Mouse (Mus musculus): ENCODE data around the gene Gramd2. TPM values are rescaled to one million over a fixed set of nuclear protein-coding genes. Genes with fewer than 3 reads are reported as not detected.

Gene Gramd2
- total RNA-seq (2021): 1 to 10 TPM; 4.9 to 7.3 TPM

DNA sequence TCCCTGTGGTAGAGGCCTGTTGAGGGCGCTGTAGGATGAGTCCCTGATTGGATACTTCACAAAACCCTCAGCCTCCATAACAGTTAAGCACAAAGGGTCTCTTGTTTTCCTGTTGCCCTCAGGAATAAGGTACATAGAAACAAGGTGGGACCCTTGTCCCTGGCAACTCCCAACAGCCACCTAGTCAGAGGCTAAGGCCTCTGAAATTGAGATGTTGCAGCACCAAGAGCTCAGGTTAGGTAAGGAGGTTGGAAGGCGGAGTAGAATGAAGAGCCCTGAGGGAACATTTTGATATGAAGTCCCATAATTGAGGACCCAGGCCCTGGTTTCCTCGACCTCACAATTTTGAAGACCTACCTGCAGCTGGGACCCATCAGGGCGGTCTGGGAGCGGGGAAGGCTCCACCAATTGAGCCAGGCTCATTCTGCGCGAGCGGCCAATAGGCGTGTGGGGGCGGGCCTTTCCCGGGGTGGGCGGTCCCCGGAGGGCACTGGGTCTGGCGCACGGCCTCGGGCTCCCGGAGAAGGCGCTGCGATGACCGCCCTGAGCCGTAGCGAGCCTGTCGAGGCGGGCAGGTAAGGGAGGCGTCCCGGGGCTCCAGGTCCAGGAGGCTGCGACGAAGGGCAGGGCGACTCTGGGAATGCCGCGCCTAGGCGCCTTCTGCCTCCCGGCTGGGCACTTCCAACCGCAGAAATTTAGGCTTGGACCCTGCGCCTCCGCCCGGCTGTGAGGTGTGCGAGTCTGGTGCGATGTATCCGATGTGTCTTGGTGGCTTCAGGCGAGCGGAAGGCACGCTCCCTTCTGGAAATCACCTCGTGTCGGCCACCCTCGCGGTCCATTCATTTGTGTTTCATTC, at the start of gene Gramd2:
TSS of gene Gramd2 (plus strand) at position 467 of the 856 bp plus-strand sequence.
- DNase-seq (ENCODE audit: extremely low spot score in 1 of 2, low spot score in 1 of 2): peak; percentile 55 to 69

DNA sequence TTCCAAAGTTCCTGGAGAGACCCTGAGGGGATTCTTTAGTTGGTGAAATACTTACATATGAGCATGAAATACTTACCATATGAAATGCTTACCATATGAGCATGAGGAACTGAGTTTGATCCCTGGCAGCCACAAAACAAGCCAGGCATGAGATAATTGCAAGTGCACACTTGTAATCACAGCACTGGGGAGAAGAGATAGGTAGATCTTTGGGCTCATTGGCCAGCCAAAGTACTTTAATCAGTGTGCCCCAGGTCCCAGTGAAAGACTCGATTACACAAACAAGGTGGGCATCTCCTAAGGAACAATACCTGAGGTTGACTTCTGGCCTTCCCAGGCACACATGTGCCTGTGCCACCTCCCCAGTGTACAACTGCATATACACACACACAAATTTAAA, 41.6 kb upstream of the Gramd2 start:
- no peak for DNase-seq (ENCODE audit: extremely low spot score in 1 of 2, low spot score in 1 of 2)

DNA sequence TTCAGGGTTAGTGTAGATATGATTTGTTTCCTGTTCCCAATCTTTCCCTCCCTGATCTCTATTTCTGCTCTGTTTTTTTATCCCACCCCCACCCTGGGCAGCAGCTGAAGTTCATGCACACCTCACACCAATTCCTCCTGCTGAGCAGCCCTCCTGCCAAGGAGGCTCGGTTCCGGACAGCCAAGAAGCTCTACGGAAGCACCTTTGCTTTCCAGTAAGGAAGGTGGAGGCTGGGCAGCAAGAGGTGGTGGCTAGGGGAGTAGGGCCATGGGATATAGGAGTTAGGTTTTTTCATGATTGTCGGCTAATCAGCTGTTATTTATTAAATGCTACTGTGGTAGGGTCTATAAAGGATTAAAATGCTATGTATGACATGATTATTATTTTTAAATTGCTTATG, 40.0 kb upstream of the Gramd2 start:
- DNase-seq (ENCODE audit: extremely low spot score in 1 of 2, low spot score in 1 of 2): no peak

DNA sequence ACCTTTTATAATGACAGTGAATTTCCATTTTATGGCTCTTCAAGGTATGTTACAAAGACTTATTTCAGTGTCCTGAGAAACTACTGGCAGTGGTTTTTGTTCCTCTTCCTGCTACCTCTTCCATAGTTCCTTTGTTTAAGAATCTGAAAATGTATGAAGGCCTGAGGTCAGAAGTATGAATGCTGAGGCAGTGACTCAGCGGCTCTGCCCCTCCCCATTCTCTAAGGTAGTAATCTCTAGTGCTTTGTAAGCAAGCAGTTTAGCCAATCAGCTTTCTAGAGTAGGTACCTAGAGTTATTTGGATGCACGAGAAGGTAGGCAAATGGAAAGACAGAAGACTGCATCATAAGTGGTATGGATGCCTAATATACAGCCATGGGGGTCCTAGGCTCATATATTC, 38.6 kb upstream of the Gramd2 start:
- DNase-seq (ENCODE audit: extremely low spot score in 1 of 2, low spot score in 1 of 2): no peak

DNA sequence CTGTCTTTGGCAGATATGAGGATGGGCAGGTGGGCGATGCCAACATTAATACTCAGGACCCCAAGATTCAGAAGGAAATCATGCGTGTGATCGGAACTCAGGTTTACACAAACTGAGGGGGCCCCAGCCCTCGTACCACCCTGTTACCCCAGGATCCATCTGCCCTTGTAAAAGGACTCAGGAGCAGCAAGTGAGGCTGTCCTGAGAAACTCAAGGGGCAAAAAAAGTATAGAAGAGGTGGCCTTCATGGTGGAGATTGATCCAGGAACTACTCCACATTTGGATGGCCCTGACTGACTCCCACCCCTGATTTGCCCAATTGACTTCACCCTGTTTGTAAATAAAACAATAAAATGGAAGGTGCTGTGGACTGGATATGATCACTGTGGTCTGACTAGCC, 30.0 kb upstream of the Gramd2 start:
- DNase-seq (ENCODE audit: extremely low spot score in 1 of 2, low spot score in 1 of 2): no peak

DNA sequence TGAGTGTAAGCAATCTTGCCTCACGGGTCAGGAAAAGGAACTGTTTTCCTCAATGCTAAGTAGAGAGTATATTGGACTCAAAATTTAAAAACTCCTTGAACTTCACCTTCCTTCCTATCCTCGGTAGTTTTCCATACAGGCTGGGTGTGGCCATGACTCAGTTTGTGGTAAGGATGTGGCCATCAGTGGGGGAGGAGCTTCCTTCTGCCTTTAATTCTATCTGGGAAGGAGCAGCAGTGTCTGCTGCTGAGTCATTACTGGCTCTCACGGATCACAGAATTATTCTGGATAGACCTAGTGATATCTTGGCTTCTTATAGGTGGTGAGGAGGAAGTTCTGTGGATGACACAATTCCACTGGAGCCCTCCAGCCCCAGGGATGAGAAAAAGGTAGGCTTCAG, 26.6 kb upstream of the Gramd2 start:
- no peak for DNase-seq (ENCODE audit: extremely low spot score in 1 of 2, low spot score in 1 of 2)

DNA sequence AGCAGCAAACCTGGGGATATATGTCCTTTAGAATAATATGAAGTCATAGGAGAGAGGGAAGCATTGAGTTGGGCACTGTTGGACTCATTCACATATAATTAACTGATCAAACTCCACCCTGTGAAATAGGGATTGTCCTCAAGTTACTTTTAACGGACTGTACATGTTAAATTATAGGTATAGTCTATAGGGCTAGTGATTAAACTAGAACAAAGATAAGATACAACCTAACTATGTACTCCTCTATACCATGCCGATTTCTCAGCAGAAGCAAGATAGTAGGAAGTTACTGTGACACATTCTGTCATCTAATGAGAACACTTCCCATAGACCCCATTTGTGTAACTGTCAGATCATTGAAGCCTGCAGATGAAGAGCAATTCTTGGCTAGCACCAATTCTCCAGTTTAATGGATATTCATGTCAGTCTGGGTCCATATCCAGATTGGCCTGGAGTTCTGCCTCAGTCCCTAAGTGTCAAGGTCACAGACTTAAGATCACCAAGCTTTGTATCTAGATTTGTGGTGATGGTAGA, 25.4 kb upstream of the Gramd2 start:
- no peak for DNase-seq (ENCODE audit: extremely low spot score in 1 of 2, low spot score in 1 of 2)

DNA sequence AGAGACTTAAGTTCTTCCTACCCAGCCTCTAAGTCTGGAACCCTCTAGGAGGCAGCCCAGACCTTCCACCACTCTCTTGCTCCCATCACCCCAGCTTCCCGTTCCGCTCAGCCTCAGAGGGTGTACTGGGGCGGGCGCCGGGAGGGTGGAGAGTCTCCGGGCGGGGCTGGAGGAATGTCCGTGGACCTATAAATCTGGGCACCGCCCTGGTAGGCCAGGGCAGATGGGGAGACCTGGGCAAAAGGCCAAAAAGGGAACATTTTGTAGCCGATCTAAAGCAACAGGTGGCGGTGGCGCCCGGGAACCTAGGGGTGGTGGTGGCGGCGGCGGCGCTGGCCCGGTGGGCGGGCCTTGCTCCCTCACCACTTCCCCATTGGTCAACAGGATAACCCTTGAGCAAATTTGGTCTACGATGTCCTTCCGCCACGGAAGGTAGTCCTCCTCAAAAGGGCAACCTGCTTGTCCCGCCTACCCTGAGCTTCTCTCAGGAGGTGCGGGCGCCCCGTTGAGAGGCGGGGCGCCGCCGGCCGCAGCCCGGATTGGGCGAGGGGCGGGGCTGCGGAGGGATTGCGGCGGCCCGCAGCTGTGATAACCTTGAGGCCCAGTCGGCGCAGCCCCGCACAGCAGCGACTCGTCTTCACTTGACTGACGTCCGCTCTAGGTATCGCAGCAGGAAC, 23.8 kb upstream of the Gramd2 start, which contains the start of gene Pkm:
TSS of gene Pkm (plus strand) at position 411 of the 677 bp plus-strand sequence.
- peak; percentile 92 to 94 for DNase-seq (ENCODE audit: extremely low spot score in 1 of 2, low spot score in 1 of 2)

DNA sequence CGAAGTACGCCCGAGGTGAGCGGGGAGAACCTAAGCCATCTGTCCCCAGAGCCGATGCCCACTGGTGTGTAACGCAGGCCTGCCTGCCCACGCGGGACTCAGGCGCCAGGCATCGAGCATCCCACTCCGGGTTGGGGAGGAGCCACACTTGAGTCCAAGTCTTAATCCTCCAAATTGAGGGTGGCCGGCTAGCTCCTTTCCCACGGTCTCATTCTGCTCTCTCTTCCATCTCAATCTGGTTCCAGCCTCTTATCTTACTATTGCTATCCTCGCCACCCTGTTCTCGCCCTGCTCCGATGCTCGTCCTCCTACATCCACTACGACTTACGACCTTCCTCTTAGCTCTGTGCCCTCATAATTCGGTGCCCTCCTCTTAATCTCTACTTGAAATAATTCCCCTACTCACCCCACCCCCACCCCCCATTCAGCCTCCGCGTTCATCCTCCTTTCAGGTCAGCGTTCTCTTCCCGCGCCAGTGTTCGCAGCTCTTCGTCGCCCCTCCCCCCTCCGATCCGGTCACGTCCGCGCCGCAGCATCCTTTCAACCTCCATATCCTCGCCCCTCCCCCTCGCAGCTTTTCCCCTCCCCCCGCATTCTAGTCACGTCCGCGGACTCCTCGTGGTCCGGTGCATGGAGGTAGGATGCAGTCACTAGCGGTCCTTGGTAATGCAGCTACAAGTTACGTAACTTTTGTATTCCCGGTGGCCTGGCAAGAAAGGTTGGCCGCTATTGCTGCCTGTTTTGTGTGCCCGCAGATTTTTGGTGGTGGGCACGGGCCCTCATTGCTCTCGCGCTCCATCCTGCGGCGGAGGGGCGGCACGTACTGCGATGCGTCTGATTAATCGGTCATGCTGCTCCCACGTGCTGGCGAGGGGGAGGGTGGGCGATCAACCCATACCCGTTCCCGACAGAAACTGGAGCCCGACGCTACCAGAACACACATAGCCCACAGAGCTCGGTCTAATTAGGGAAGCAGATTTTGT, 23.0 kb upstream of the Gramd2 start:
- DNase-seq (ENCODE audit: extremely low spot score in 1 of 2, low spot score in 1 of 2): peak; percentile 73 to 74

DNA sequence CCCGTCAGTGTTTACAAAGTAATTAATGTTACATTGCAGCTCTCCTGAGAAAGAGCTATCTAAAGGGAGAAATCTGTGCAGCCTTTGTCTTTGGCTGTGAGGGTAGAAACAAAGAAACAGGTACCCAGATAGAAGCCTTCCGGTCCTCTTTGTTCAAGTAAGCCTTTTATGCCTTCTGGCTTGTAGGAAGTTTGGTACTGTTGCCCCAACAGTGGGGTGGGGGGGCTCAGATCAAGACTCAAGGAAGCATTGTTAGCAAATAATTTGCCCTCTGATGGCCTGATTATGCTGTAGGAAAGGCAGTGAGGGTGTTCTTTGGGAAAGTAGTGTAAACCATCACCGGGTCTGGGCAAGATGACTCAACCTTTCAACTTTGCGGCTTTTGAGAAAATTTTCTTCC, 21.8 kb upstream of the Gramd2 start:
- DNase-seq (ENCODE audit: extremely low spot score in 1 of 2, low spot score in 1 of 2): no peak

DNA sequence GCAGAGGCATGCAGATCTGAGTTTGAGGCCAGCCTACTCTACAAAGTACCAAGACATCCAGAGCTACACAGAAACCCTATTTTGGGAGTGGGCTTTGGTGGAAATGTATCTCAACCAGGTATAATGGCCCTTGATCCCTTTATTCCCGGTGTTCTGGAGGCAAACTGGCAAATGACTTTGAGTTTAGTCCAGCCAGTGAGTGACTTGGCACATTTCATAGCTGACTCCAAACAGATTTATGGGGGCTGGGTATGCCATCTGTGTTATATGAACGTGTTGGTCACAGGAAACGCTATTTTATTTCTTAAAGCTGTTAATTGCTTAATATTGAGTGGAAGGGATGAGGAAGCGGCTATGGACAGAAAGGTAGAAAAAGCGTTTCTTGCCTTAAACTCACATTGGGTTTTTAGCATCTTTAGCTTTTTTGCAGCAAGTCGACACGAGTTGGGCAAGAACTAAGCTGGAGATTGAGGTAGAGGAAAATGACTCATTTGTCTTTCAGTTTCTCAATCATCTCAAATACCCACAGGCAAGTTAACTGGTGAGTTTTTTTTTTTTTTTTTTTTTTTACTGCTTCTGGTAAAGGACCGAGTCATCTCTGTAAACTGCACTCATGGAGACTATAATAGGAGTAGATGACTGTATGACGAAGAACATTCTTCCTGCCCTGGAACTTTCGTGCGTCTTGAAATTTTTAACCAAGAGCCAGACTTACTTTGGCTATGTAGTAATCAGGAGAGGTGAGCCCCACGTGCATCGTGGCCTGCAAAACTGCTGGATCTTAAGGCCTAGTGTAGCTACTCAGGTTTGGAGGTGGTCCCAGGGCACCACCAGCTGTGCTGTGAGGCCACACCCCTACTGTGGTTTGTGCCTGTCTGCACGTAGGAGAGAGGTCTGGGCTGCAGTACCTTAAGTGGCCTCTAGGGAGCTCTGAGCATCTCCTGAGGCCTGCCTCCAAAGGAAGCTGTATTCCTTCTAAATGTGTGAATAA, 20.6 kb upstream of the Gramd2 start:
- peak in 1 of 2 experiments; percentile 76 for DNase-seq (ENCODE audit: extremely low spot score in 1 of 2, low spot score in 1 of 2)

DNA sequence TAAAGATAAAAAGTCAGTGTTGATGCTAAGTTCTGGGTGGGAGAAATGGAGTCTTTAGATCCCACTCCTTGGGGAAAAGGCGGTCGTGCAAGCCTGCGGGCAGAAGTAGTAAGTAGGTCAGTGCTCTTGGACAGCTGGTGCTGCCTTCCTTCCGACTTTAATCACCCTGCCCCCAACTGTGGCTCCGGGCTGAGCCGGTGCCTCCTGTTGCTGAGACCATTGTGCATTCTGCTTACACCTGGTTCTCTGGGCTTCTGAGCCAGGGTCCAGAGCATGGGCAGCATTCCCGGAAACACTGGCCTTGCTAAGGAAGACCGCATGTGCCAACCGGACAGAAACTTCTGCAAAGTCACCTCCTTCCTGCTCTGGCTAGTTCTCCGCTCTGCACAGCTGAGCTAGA, 19.5 kb upstream of the Gramd2 start:
- no peak for DNase-seq (ENCODE audit: extremely low spot score in 1 of 2, low spot score in 1 of 2)

DNA sequence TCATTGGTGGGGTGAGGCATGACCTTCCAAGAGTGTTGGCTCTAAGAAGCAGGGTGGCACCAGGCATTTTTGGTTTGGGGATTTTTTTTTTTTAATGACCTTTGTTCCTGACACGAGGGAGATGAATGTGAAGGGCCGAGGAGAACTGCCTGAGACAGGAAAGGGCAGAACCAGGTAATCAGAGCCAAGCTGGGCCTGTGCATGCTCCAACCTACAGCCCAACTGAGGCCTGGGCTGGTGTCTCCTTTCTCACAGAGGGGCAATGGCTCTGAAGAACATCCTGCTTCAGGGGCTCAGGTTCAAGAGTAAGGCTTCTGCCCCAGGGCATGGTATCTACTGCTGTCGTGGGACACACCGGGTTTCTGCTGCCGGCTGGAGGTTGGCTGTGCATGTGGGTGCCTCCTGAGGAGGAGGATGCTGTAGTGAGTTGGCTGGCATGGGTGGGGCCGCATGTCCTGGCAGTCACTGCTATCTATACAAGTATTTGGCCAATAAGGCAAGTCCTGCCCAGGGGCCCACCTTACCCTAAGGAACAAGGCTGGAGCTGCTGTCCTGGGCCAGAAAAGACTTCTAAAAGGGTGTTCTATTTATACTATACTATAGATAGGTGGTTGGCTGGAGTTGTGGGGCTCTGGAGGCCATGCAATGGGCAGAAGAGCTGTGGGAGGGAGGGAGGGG, 18.5 kb upstream of the Gramd2 start:
- DNase-seq (ENCODE audit: extremely low spot score in 1 of 2, low spot score in 1 of 2): no peak

DNA sequence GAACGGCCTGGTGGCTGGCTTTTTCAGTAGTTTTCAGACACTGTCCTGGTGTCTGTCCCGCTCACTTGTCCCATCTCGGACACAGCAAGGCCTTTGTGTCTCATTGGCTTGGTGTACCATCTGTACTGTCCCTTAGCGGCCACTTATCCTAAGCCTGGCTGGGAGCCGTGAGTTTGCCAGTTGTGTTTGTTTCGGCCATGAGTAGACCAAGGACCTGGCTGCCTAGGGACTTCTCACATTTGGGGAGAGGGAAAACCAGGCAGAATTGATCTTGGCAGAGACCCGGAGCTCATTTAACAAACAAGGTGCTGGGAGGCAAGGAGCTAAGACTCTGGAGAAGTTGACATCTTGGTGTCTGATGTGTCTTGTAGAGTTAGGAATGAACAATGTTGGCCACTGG, 16.7 kb upstream of the Gramd2 start:
- DNase-seq (ENCODE audit: extremely low spot score in 1 of 2, low spot score in 1 of 2): no peak

DNA sequence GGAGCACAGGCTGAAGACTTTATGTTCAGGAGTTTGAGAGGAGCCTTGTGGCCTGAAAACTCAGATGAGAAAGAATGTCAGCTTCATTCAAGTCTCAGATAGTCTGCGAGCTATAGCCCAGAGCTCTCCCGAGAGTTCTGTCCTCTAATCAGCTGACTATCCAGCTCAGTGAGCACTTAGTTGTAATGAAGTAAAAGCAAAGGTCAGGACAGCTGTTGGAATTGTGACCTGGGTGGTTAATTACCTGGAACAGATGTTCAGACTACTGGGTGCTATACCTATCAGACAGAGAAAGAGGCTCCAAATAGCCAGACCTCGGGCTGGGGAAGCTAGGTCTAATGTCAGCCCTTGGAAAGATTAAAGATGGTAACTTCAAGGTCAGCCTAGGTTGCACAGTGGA, 16.0 kb upstream of the Gramd2 start:
- DNase-seq (ENCODE audit: extremely low spot score in 1 of 2, low spot score in 1 of 2): no peak

DNA sequence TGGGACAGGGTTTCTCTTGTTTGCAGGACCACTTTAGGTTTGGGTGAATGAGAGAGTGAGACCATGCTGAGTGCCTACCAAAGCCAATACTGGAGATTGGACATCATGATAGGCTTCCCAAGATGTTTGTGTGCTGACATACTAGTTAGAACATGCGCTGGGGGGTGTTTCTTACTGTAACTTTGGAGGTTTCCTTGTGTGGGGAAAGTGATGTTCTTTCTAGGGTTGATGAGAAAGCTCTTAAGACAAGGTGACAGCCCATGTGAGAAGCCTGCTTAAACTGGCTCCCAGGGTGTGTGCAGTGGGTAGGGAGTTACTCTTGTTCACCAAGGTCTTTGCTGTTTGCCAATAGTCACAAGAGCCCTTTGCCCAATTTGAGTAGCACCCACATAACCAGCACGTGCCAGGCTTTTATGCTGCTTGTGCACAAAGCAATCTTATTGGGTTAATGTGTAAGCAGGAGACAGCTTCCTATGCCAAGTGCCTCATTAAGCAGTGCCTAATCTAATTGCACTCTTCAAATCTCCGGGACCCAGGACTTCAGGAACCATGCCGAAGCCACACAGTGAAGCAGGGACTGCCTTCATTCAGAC, 15.2 kb upstream of the Gramd2 start:
- DNase-seq (ENCODE audit: extremely low spot score in 1 of 2, low spot score in 1 of 2): no peak

DNA sequence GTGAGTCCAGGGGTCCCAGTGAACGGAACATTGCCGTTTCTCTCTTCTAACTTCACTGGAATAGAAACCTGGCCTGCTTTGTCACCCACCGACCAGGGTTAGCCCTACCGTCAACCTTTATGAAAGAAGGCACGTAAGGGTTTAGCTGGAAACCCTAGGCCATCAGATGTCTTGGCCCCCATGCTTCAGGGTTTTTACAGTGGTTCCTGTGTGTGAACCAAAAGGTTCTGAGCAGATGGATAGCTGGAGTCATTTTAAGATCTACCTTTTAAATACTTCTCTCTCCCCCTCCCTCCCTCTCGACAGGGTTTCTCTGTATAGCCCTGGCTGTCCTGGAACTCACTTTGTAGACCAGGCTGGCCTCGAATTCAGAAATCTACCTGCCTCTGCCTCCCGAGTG, 13.9 kb upstream of the Gramd2 start:
- DNase-seq (ENCODE audit: extremely low spot score in 1 of 2, low spot score in 1 of 2): no peak

DNA sequence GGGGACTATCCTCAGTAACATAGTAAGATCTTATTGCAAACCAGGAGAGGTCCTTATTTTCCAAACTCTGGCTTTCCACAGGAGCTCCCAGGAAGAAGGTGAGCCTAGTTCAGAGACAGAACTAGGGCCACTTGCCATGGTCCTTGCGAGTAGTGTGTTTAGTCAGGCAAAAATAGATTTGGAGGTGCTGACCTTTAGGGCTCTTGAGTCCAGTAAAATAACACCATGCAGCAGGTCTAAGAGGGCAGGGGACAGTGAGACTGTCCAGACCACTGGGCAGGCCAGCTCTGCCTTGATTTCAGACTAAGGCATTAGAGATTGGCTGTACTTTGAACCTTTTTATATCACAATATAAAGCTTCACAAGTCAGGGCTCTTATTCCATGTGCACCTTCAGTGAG, 13.1 kb upstream of the Gramd2 start:
- DNase-seq (ENCODE audit: extremely low spot score in 1 of 2, low spot score in 1 of 2): no peak
